Mouse (Mus musculus): ENCODE data around the gene Rusc2. TPM values are rescaled to one million over a fixed set of nuclear protein-coding genes. Genes with fewer than 3 reads are reported as not detected.

Gene Rusc2
- polyA plus RNA-seq, 2 experiments, result 9.6 to 16.2 TPM

DNA sequence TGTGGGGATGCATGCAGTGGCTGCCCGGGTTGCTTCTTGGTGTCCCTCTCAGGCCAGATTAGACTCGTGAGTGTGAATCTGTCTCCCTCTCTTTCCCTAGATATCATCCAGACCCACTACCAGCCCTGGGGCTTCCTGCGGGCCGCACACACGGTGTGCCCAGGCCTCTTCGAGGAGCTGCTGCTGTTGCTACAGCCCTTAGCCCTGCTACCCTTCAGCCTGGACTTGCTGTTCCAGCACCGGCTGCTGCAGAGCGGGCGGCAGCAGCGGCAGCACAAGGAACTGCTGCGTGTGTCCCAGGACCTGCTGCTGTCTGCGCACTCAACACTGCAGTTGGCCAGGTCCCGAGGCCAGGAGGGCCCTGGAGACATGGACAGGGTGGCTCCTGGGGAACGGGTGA is 43.4 kb downstream of the Rusc2 start:
- H3K36me3 ChIP-seq (ENCODE audit: control insufficient read depth, insufficient read depth, low read length), result peaks cover 55% of the 10 kb centered on the region
- ATAC-seq (ENCODE audit: low FRiP score, low read depth), result no peak

DNA sequence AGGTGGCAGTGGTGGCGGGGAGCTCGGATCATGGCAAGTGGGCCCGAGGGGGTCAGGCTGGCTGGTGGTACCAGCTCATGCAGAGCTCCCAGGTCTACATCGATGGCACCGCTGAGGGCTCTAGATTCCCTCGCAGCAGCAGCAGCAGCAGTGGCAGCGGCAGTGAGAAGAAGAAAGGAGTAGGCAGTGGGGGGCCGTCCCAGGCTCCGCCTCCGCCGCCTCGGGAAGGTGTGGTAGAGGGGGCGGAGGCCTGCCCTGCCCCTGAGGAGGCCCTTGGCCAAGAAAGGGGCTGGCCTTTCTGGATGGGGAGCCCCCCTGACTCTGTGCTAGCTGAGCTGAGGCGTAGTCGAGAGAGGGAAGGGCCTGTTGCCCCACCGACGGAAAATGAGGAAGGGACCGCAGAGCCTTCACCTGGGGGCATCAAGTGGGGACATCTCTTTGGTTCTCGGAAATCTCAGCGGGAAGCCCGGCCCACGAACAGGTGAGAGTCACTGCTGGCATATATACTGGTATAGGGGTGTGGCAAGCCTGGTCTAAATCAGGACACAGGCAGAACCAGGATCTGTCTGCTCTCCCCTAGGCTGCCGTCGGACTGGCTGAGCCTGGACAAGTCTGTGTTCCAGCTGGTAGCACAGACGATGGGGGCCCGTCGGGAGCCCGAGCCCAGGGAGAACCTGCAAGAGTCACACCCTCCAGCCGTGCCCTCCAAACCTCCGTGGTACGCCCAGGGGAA is 44.0 kb downstream of the Rusc2 start:
- Histone ChIP-seq H3K27ac (replicated peaks; ENCODE audit: low read depth, low read length) (no peak overlapping the region), H3K36me3 (ENCODE audit: control insufficient read depth, insufficient read depth, low read length) (peaks cover 55% of the 10 kb centered on the region), H3K27me3 (ENCODE audit: control insufficient read depth, insufficient read depth, low read length) (peaks cover 37% of the 10 kb centered on the region), H3K9me3 (ENCODE audit: control insufficient read depth, low read length) (no peaks in the 10 kb centered on the region), H3K4me2 (replicated peaks; ENCODE audit: low read depth, low read length, severe bottlenecking) (peak overlapping the region; percentile 29; the same call in 1 of the 2 replicates), H3K9ac (ENCODE audit: low read depth, low read length, severe bottlenecking) (0 out of 2 replicates have a peak overlapping the region, but pooled peaks have one; percentile 12), H3K4me3 (replicated peaks; ENCODE audit: low read length) (no peak overlapping the region), H3K4me1 (ENCODE audit: control insufficient read depth, insufficient read depth, low read length) (peaks cover 12% of the 10 kb centered on the region; the same call in 1 of the 2 replicates)
- no peak for DNase-seq (ENCODE audit: low spot score)
- TF ChIP-seq POLR2A (IDR thresholded peaks at IDR 0.05; ENCODE audit: borderline replicate concordance, extremely low read depth, insufficient read depth, insufficient read length), result no peak
- WGBS, result 22% methylated on average over 31 of the region's 31 CpGs
- ATAC-seq (ENCODE audit: low FRiP score, low read depth), result peak; percentile 30; the same call in 1 of the 2 replicates

More for the DNA sequence above, 43.4 kb downstream of the Rusc2 start:
- no peak for TF ChIP-seq POLR2A (IDR thresholded peaks at IDR 0.05; ENCODE audit: borderline replicate concordance, extremely low read depth, insufficient read depth, insufficient read length)
- no peak overlapping the region for H3K4me3 ChIP-seq (replicated peaks; ENCODE audit: low read length)
- 0 out of 2 replicates have a peak overlapping the region, but pooled peaks have one; percentile 12 for H3K9ac ChIP-seq (ENCODE audit: low read depth, low read length, severe bottlenecking)
- H3K9me3 ChIP-seq (ENCODE audit: control insufficient read depth, low read length), result no peaks in the 10 kb centered on the region
- H3K27me3 ChIP-seq (ENCODE audit: control insufficient read depth, insufficient read depth, low read length), result peaks cover 37% of the 10 kb centered on the region
- no peak overlapping the region for H3K27ac ChIP-seq (replicated peaks; ENCODE audit: low read depth, low read length)
- 32% methylated on average over 10 of the region's 14 CpGs for WGBS
- peak overlapping the region; percentile 29; the same call in 1 of the 2 replicates for H3K4me2 ChIP-seq (replicated peaks; ENCODE audit: low read depth, low read length, severe bottlenecking)
- no peak for DNase-seq (ENCODE audit: low spot score)
- H3K4me1 ChIP-seq (ENCODE audit: control insufficient read depth, insufficient read depth, low read length), result peaks cover 12% of the 10 kb centered on the region; the same call in 1 of the 2 replicates

DNA sequence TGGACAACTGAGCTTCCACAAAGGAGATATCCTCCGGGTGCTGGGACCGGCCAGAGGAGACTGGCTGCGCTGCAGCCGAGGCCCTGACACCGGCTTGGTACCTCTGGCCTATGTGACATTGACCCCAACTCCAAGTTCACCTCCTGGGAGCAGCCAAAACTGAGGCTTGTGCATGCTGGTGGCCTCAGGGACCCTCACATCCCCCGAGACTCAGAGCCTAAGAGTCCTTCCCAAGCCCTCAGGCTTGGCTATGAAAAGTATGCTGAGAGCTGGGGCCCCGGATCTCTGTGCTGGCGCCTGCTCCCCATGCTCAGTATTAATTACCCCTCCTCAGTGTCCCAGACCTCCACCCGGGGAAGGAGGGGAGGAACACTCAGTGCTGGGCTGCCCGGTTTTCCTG is 44.7 kb downstream of the Rusc2 start:
- peaks cover 37% of the 10 kb centered on the region for H3K27me3 ChIP-seq (ENCODE audit: control insufficient read depth, insufficient read depth, low read length)
- H3K9ac ChIP-seq (ENCODE audit: low read depth, low read length, severe bottlenecking), result no peak overlapping the region

GRCm38 (mm10) chr4:43427501-43428179 is 45.9 kb downstream of the Rusc2 start:
- Histone ChIP-seq H3K4me2 (replicated peaks; ENCODE audit: low read depth, low read length, severe bottlenecking) (no peak overlapping the region), H3K36me3 (ENCODE audit: control insufficient read depth, insufficient read depth, low read length) (peaks cover 41% of the 10 kb centered on the region), H3K4me3 (replicated peaks; ENCODE audit: low read length) (no peak overlapping the region), H3K27me3 (ENCODE audit: control insufficient read depth, insufficient read depth, low read length) (peaks cover 37% of the 10 kb centered on the region), H3K9ac (ENCODE audit: low read depth, low read length, severe bottlenecking) (no peak overlapping the region), H3K27ac (replicated peaks; ENCODE audit: low read depth, low read length) (no peak overlapping the region), H3K4me1 (ENCODE audit: control insufficient read depth, insufficient read depth, low read length) (peaks cover 12% of the 10 kb centered on the region; the same call in 1 of the 2 replicates), H3K9me3 (ENCODE audit: control insufficient read depth, low read length) (no peaks in the 10 kb centered on the region)
- ATAC-seq (ENCODE audit: low FRiP score, low read depth), result no peak
- WGBS, result 26% methylated on average over 23 of the region's 23 CpGs
- no peak for DNase-seq (ENCODE audit: low spot score)
- TF ChIP-seq POLR2A (IDR thresholded peaks at IDR 0.05; ENCODE audit: borderline replicate concordance, extremely low read depth, insufficient read depth, insufficient read length), result no peak

More for the DNA sequence above, 44.7 kb downstream of the Rusc2 start:
- Histone ChIP-seq H3K4me2 (replicated peaks; ENCODE audit: low read depth, low read length, severe bottlenecking) (no peak overlapping the region), H3K4me1 (ENCODE audit: control insufficient read depth, insufficient read depth, low read length) (peaks cover 12% of the 10 kb centered on the region; the same call in 1 of the 2 replicates), H3K4me3 (replicated peaks; ENCODE audit: low read length) (no peak overlapping the region), H3K27ac (replicated peaks; ENCODE audit: low read depth, low read length) (no peak overlapping the region), H3K36me3 (ENCODE audit: control insufficient read depth, insufficient read depth, low read length) (peaks cover 53% of the 10 kb centered on the region), H3K9me3 (ENCODE audit: control insufficient read depth, low read length) (no peaks in the 10 kb centered on the region)
- no peak for ATAC-seq (ENCODE audit: low FRiP score, low read depth)
- 41% methylated on average over 10 of the region's 10 CpGs for WGBS
- TF ChIP-seq POLR2A (IDR thresholded peaks at IDR 0.05; ENCODE audit: borderline replicate concordance, extremely low read depth, insufficient read depth, insufficient read length), result no peak
- DNase-seq (ENCODE audit: low spot score), result no peak

DNA sequence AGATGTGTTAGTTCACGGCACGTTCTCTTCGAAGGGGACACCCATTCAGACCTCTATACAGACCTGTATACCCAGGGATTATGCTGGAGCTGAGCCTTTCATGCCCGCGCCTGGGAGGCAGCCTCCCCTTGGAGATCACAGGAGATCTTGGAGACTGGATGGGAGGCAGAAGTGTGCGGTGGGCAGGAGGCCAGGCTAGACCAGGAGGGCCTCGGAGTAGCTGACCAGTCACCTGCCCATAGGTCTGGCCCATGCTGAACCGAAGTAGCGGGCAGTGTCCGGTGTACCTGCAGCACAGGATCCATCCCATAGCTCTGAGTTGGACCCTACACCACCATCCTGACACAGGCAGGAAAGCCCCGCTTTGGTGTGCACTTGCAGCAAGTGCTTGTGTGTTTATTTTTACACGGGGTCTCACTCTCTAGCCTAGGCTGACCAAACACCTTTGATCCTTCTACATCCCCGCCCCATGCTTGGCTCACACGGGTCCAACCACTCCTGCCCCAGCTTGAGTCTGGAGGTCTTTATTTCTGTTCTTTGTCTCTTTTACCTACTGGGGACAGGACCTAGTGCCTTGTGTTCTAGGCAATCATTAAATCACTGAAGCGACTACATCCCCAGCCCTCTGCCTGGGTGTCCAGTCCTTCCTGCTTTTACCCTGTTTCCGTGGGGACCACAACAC is 46.5 kb downstream of the Rusc2 start:
- Histone ChIP-seq H3K4me1 (ENCODE audit: control insufficient read depth, insufficient read depth, low read length) (peaks cover 12% of the 10 kb centered on the region; the same call in 1 of the 2 replicates), H3K4me3 (replicated peaks; ENCODE audit: low read length) (no peak overlapping the region), H3K27me3 (ENCODE audit: control insufficient read depth, insufficient read depth, low read length) (peaks cover 37% of the 10 kb centered on the region), H3K27ac (replicated peaks; ENCODE audit: low read depth, low read length) (no peak overlapping the region), H3K9ac (ENCODE audit: low read depth, low read length, severe bottlenecking) (no peak overlapping the region), H3K36me3 (ENCODE audit: control insufficient read depth, insufficient read depth, low read length) (peaks cover 34% of the 10 kb centered on the region), H3K9me3 (ENCODE audit: control insufficient read depth, low read length) (no peaks in the 10 kb centered on the region), H3K4me2 (replicated peaks; ENCODE audit: low read depth, low read length, severe bottlenecking) (peak overlapping the region; percentile 6; the same call in 1 of the 2 replicates)
- ATAC-seq (ENCODE audit: low FRiP score, low read depth) (no peak), DNase-seq (ENCODE audit: low spot score) (no peak)
- no peak for TF ChIP-seq POLR2A (IDR thresholded peaks at IDR 0.05; ENCODE audit: borderline replicate concordance, extremely low read depth, insufficient read depth, insufficient read length)
- whole genome bisulfite sequencing, result 31% methylated on average over 14 of the region's 16 CpGs
